Mouse (Mus musculus) ES-E14 (cell line): ENCODE data around the gene Hc.

Source experiments
- HCFC1 ChIP-seq: IDR thresholded peaks from 2 replicates; pipeline ENCODE4 v1.6.1; 2012; ENCODE audit warnings: low read length, inconsistent platforms, borderline replicate concordance; ENCODE audit not compliant: insufficient read depth
- ZNF384 ChIP-seq: IDR thresholded peaks from 2 replicates; pipeline ENCODE4 v1.6.1; 2012; ENCODE audit warnings: low read depth, low read length, inconsistent platforms

GRCm38 (mm10) chr2:34987595-34987994, 73.6 kb downstream of the Hc start:
- no peak for TF ChIP-seq ZNF384
- TF ChIP-seq HCFC1: no peak
